Mouse (Mus musculus) telencephalon, adult 2 months (tissue): ENCODE results near the gene Tmem50b.
"Not testable (repeated sequence)": the region's sequence is repeated elsewhere in the genome, so short reads cannot be mapped to it uniquely, and the experiment has no call there.

Source experiments
- DNase-seq: peaks from one replicate; pipeline ENCODE4 v3.0.0-alpha.2; 2011; ENCODE audit warnings: low read depth, low spot score

The Tmem50b gene

DNA sequence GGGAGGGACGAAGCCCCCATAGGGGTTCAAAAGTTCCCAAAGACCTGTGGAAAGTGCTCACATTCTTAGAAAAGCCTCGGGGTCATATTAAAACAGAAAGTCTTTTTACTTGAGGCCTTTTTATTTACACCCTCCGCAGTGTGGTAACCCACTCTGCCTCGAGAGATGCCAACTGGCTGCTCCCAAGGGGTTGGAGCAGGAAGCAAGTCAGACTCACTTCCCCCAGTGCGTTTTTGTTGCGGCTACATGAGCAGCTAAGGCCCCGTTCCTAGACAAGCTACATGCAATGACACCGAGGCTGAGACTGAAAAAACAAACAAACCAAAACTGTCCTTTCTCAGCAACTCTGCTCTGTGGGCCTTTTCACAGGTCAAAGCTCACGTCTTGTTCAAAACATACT is 59.1 kb downstream of the Tmem50b start:
- no peak for DNase-seq

DNA sequence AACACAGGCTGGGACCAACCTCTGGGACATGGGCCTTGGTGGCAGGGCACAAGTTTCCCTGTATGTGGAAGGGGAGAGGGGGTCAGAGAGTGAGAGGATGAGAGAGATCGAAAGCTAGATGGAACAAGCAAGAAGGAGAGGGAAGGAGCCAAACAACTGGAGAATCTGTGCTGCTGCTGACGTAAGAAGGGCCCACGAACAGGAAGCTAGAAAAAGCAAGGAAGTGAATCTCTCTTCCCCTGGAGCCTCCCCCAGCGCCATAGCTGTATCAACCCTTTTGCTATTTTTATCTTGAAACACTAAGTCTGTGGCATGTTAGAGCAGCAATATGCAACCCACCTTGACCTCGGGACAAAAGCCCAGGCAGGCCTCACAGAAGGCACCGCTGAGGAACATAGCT is 59.5 kb downstream of the Tmem50b start:
- DNase-seq: no peak

DNA sequence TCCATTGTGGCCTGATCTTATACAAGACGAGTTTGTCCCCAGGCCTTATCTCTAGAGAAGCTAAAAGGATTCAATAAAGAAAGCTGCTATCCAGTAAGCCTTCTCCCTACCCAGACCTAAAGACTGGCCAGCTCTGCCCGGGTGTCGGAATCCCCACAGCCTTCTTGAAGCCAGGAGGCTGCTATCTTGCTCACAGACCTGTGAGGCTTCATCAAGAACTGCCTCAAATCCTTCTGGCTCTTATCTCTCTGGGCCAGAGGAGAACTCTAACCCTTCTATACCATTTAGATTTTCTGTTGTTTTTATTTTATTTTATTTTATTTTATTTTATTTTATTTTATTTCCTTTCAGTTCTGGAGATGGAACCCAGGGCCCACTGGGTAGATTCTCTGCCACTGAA is 60.5 kb downstream of the Tmem50b start:
- DNase-seq: no peak

DNA sequence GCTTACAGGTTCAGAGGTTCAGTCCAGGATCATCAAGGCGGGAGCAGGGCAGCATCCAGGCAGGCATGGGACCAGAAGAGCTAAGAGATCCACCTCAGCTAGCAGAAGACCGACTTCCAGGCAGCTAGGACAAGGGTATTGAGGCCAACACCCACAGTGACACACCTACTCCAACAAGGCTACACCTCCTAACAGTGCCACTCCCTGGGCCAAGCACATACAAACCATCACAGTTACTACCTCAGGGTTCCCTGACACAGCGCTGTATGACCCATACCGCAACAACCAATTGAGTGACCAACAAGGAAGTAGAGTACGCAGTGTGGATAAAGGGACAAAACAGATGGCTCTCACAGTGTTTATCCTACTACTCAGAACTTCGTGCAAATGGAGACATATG is 61.2 kb downstream of the Tmem50b start:
- DNase-seq: no peak

DNA sequence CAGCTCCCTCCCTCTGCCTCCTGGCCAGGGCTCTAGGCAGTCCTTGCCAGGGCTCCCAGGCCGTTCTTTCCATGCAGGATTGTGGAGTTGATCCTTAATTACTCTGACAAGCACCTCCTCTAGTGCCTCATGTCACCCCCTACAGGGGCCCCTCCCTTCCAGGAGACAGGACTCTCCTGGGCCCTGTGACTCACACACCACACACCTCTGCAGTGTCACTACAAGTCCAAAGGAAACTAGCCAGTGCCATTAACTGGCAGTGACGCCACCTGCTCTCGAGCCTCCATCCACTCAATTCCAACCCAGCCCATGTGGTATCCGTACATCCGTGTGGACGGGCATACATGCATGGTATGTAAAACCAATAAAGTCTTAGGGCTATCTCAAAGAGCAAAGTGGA is 62.7 kb downstream of the Tmem50b start:
- DNase-seq: no peak

DNA sequence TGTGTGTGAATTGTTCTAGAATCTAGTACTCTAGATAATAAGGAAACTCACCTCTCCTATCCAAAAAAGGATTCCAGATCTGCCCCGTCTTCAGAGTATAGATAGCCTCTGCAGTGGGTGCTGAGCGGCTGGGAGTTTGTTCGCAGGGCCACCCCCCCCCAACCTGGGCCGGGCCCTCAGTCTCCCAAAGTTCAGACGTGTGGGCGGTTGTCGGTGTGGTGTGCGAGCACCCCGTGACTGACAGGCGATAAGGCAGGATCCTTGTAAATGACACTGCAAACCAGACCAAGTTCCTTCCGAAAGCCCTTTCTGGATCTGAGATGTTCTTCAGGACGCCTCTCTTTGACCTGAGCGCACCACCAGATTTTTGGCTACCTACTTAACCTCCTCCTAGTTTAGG is 63.1 kb downstream of the Tmem50b start:
- peak; percentile 77 for DNase-seq

DNA sequence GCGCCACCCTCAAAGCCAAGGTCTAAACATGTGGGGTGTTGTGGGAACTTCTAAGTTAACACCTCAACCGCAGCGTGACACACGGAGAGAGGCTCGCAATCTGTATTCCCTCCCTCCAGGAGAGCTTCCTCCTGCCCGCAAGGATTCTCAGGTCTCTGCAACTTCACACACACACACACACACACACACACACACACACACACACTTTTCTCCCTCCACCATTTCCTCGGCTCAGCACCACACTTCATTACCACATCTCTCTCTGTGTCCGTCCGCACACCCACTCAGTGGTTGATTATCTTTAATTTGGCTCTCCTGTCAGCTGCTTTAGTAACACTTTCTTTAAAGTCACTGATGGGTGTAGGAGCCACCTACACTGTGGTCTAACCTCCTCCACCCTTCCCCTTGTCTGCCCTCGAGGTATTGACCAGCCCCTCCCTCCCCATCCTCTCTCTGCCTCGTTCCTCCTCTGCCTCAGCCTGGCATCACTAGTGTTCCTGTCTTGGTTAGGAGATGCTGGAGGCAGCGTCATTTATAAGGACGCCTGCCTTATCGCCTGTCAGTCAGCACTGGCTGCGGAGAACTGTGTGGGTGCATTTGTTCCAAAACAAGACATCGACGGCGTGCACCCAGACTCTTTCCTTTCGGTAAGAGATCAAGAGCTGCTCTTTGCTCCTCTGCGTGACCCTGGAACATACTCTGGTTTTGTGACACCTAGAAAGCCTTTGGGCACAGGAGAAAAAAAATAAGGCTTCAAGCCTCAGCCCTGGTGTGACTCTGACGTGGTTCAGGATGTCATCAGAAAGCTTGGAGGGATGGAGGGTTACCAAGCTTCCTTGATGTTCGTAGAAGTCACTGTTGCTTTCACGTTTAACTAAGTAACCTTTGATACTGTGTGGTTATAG is 64.3 kb downstream of the Tmem50b start:
- DNase-seq: no peak

DNA sequence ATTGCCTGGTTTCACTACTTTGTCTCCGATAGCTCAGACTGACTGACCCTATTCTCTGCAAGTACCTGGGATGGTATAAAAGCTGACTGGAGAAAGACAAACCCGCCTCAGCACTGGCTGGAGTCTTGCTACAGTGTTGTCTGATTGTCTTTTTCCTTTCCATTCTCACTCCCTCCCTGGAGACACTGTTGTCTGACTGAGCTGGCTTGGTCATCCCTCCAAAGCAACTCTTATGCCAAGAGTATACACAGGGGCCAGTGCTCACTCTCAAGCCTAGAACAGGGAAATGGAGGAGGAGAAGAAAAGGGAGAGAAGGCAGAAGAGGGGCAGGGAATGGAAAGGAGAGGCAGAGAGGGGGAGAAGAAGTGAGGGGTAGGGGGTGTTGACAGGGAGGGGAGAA is 65.2 kb downstream of the Tmem50b start:
- DNase-seq: no peak

DNA sequence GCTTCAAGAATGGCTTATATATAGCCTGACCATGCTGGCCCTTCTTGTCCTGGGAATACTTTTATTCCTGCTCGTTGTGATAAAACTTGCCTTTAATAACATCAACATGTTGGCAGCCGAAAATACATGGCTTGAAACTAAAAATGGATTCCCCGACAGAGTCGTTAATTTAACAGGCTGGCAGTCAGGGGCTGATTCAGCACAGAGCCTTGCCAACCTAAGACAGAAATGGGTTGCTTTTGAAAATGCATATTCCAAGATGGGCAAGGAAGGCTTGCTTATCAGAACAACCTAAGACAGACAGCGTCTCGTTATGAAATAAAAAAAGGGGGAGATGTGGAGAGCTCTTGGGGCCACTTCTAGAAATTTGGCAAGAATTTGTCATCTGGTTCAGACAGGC is 65.7 kb downstream of the Tmem50b start:
- no peak for DNase-seq

DNA sequence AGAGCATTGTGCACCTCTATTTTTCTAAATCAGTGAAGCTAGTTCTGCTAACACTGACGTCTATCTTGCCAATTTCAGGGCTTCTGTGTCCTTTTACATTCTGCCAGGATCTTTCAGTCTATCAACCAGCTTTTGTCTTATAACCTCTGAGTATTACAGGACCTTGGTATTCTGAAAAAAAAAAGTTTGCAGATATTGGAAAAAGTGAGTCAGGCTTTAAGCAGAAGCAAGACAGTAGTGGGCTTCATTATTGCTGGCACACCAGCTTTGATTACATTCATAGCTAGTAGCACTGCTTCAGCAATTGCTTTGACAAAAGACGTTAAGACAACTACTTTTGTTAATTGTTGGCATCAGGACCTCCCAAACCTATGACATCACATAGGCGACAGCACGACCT is 66.8 kb downstream of the Tmem50b start:
- DNase-seq: not testable (repeated sequence)

DNA sequence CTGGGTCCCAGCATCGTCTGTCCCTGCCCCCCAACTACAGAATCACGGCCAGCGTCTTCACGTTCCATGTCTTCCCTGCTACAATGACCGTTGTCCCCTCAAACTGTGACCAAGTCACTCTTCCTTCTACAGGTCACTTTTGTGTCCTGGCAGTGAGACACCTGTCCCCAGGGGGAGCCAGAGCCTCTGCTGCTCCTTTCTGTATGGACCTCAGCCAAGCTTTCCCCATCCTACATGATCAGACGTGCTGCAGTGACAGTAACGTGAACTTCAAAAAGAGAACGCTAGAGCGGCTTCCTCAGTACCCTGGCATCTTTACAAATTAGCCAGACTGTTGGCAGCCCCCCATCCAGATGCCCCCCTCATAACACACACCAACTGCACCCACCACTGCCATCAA is 69.0 kb downstream of the Tmem50b start:
- no peak for DNase-seq

DNA sequence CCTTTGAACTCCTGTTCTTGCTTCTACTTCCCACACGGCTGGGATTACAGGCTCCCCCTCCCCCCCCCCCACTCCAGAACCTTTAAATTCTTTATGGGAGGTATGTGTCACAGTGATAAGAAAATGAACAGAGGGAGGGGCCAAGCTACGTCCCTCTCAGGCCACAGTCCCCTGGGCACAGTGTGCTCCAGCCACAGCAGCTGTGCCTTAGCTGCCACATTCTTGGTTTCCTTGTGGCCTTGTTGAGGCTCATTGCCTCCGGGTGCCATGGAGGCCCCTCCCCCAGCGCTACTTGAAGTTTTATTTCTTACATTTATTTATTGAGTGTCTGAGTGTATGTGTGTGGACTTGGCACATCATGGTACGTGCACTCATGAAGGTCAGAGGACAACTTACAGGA is 70.1 kb downstream of the Tmem50b start:
- no peak for DNase-seq

DNA sequence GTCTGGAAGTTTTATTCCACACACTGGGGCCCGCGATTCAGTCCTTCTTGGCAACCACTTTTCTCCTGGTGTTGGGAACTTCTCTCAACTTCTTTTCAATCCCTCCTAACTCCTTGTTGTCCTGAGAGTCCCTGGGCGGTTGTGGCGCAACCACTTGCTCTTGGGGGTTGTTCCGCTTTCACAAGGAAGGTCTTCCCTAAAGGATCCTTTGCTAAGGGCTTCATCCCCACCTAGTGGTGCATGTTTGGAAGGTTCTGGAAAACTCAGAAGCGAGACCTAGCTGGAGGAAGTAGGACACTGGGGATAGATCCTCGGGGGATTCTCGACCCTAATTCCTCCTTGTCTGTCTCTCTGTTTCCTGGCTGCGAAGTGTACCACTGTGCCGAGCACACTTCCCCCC is 70.5 kb downstream of the Tmem50b start:
- DNase-seq: no peak

DNA sequence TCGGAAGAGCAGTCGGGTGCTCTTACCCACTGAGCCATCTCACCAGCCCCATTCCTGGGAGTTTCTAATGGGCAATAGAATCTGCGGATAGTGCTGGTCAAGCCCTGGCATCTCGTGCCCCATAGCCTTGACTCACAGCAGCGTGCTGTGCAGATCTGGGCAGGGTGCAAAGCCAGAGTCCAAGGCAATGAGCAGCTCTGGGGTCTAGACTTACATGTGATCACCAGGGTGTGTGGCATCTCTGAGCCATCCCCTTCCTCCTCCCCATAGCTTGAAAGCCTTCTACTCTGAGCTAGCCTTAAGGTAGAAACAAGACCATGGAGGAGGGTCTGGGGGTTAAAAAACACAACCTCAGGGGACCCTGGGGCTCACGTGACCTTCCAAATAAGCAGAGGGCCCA is 71.3 kb downstream of the Tmem50b start:
- DNase-seq: no peak
